Mouse (Mus musculus) intestine, postnatal 0 days (tissue): ENCODE results near the gene Cd24a. TPM values are rescaled to one million over a fixed set of nuclear protein-coding genes. Genes with fewer than 3 reads are reported as not detected.

Experiments
- ATAC-seq: fragments of 200-750 bp; cut with Nextera tagmentation; 2 replicates; pipeline ENCODE4 v1.8.0; 2017; ENCODE audit warnings: mild to moderate bottlenecking, moderate TSS enrichment, moderate library complexity
- H3K27ac ChIP-seq: fragments of 300-500 bp; sonication (generic); 2 replicates; pipeline ENCODE4 v1.5.1; 2014; ENCODE audit warnings: mild to moderate bottlenecking, low read depth, low read length, moderate library complexity
- H3K27me3 ChIP-seq: fragments of 300-500 bp; sonication (generic); replicated peaks from 2 replicates; pipeline ENCODE4 v1.6.1; 2014; ENCODE audit warnings: low read length, mixed read lengths; ENCODE audit not compliant: control insufficient read depth, insufficient read depth
- H3K36me3 ChIP-seq: fragments of 300-500 bp; sonication (generic); 2 replicates; pipeline ENCODE4 v1.6.1; 2014; ENCODE audit warnings: mild to moderate bottlenecking, moderate library complexity; ENCODE audit not compliant: control insufficient read depth, insufficient read depth
- H3K4me1 ChIP-seq: fragments of 300-500 bp; sonication (generic); replicated peaks from 2 replicates; pipeline ENCODE4 v1.6.1; 2014; ENCODE audit warnings: antibody characterized with exemption, low read length, mixed read lengths; ENCODE audit not compliant: control insufficient read depth, insufficient read depth
- H3K4me2 ChIP-seq: fragments of 300-500 bp; sonication (generic); replicated peaks from 2 replicates; pipeline ENCODE4 v1.6.1; 2014; ENCODE audit warnings: low read depth, mild to moderate bottlenecking, moderate library complexity
- H3K4me3 ChIP-seq: fragments of 300-500 bp; sonication (generic); 2 replicates; pipeline ENCODE4 v1.5.1; 2014; ENCODE audit warnings: low read depth, low read length
- H3K9ac ChIP-seq: fragments of 300-500 bp; sonication (generic); 2 replicates; pipeline ENCODE4 v1.6.1; 2014; ENCODE audit warnings: mild to moderate bottlenecking, low read depth, low read length
- H3K9me3 ChIP-seq: fragments of 300-500 bp; sonication (generic); 2 replicates; pipeline ENCODE4 v1.6.1; 2016; ENCODE audit warnings: mixed run types; ENCODE audit not compliant: control insufficient read depth
- CTCF ChIP-seq: sonication (generic); IDR thresholded peaks from 2 replicates; pipeline ENCODE4 v1.5.1; 2016; ENCODE audit warnings: low read depth, mild to moderate bottlenecking, control low read depth, antibody characterized with exemption, moderate library complexity
- WGBS: fragments of 180-500 bp; shearing (Covaris S2); extraction: QIAGEN DNeasy Blood & Tissue Kit; methylation state at CpG from one replicate; pipeline ENCODE4 v1.1.7; 2014; 5-methylcytosine and 5-hydroxymethylcytosine counted together
- polyA plus RNA-seq: library from polyadenylated mRNA; unstranded; fragments of >200 nt; fragmentation: Nextera tagmentation; extraction: Ambion mirVana; gene quantifications from 2 replicates; pipeline ENCODE4 v1.2.1, GENCODE M21; 2015

The Cd24a gene
- polyA plus RNA-seq, 1 experiment from 2014 or later, result 91.9 TPM

- no peaks in the 10 kb centered on the region for H3K36me3 ChIP-seq
- no peak for TF ChIP-seq CTCF
- H3K4me3 ChIP-seq, result peak overlapping the region; percentile 64
- peak overlapping the region; percentile 54 for H3K9ac ChIP-seq
- under 1% methylated on average over 58 of the region's 65 CpGs for WGBS
- 0 out of 2 replicates have a peak, but pooled peaks cover 5% of the 10 kb centered on the region for H3K4me1 ChIP-seq
- no peaks in the 10 kb centered on the region for H3K27me3 ChIP-seq
- H3K9me3 ChIP-seq, result no peaks in the 10 kb centered on the region
- peak overlapping the region; percentile 77 for H3K27ac ChIP-seq
- peak; percentile 71 for ATAC-seq
- H3K4me2 ChIP-seq, result peak overlapping the region; percentile 97
Observed at GRCm38 (mm10) chr10:43578754-43579380, 783 bp downstream of the Cd24a start.

GRCm38 (mm10) chr10:43579381-43580261 lies 1.5 kb downstream of the Cd24a start:
- no peak; the same call in none of the 2 replicates for ATAC-seq
- H3K36me3 ChIP-seq, result no peaks in the 10 kb centered on the region
- H3K4me3 ChIP-seq, result peak overlapping the region; percentile 64
- 0% methylated on average over 49 of the region's 49 CpGs for WGBS
- peak overlapping the region; percentile 77 for H3K27ac ChIP-seq
- H3K4me1 ChIP-seq, result 0 out of 2 replicates have a peak, but pooled peaks cover 5% of the 10 kb centered on the region
- H3K4me2 ChIP-seq, result peak overlapping the region; percentile 97
- no peaks in the 10 kb centered on the region for H3K9me3 ChIP-seq
- H3K9ac ChIP-seq, result peak overlapping the region; percentile 54
- no peaks in the 10 kb centered on the region for H3K27me3 ChIP-seq
- TF ChIP-seq CTCF, result peak; percentile 49

- H3K9ac ChIP-seq, result peak overlapping the region; percentile 34; the same call in 1 of the 2 replicates
- 1% methylated on average over 15 of the region's 15 CpGs for WGBS
- H3K27me3 ChIP-seq, result no peaks in the 10 kb centered on the region
- 0 out of 2 replicates have a peak, but pooled peaks cover 5% of the 10 kb centered on the region for H3K4me1 ChIP-seq
- peak; percentile 26 for ATAC-seq
- no peak for TF ChIP-seq CTCF
- H3K27ac ChIP-seq, result no peak overlapping the region; the same call in 1 of the 2 replicates
- no peaks in the 10 kb centered on the region for H3K9me3 ChIP-seq
- H3K36me3 ChIP-seq, result no peaks in the 10 kb centered on the region
- H3K4me2 ChIP-seq, result peak overlapping the region; percentile 97
- H3K4me3 ChIP-seq, result peak overlapping the region; percentile 64
Observed at GRCm38 (mm10) chr10:43580649-43581078, 2.6 kb downstream of the Cd24a start.

GRCm38 (mm10) chr10:43581260-43581659 lies 3.2 kb downstream of the Cd24a start:
- H3K4me1 ChIP-seq, result 0 out of 2 replicates have a peak, but pooled peaks cover 5% of the 10 kb centered on the region
- no peaks in the 10 kb centered on the region for H3K36me3 ChIP-seq
- peak overlapping the region; percentile 97 for H3K4me2 ChIP-seq
- H3K27ac ChIP-seq, result no peak overlapping the region
- ATAC-seq, result no peak
- TF ChIP-seq CTCF, result no peak
- peak overlapping the region; percentile 64 for H3K4me3 ChIP-seq
- no peak overlapping the region for H3K9ac ChIP-seq
- H3K27me3 ChIP-seq, result no peaks in the 10 kb centered on the region
- H3K9me3 ChIP-seq, result no peaks in the 10 kb centered on the region
- WGBS, result 69% methylated on average over 3 of the region's 3 CpGs

GRCm38 (mm10) chr10:43584538-43584937 lies 6.5 kb downstream of the Cd24a start:
- WGBS, result 85% methylated on average over 4 of the region's 4 CpGs
- Histone ChIP-seq H3K4me1 (peaks cover 5% of the 10 kb centered on the region; the same call in 1 of the 2 replicates), H3K4me3 (no peak overlapping the region), H3K27me3 (no peaks in the 10 kb centered on the region), H3K9me3 (no peaks in the 10 kb centered on the region), H3K27ac (no peak overlapping the region), H3K4me2 (no peak overlapping the region), H3K9ac (no peak overlapping the region), H3K36me3 (no peaks in the 10 kb centered on the region)
- no peak for ATAC-seq
- TF ChIP-seq CTCF, result no peak
